Mouse (Mus musculus) fibroblast of lung, adult 2 months (primary cell): ENCODE data around the gene Cfap73.

Experiments
- DNase-seq: peaks from one replicate; pipeline ENCODE4 v3.0.0-alpha.2; 2011; ENCODE audit warnings: low read depth

Cfap73 gene

DNA sequence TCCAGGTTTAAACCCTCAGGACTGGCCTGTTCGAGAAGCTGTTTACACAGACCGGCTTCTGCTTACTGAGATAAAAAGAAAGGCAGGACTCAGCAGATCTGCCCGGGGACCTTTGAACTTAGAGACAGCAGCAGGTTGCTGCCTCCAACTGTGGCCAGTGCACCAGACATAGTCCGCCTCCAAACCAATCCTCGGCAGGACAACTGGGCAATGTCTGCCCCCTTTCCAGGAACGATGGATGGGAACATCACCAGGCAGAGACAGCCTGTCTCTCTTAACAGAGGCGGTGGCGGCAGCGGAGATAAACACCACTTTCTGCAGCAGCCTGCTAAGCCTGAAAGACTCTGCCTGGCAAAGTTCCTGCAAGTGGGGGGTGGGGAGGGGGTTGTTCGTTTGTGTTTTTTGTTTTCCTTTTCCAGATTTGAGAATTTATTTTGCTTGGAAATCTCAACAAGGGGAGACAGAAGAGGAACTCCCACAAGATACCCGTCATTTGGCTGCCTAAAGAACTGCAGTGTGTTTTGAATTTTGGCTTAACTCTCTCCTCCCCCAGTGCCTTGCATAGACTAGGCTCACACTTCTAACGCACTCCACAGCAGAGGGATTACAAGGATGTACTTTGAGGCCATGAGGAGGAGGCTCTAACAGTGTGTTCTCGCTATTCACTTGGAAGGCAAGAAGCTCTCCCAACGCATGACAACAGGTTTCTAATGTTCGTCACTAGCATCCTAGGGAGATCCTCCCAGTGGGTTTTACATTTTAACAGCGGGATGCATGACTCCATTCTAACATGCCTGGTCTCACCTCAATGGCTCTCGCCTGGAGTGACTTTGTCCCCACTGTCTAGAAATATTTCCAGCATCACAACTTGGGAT, 47.1 kb downstream of the Cfap73 start:
- DNase-seq: no peak

DNA sequence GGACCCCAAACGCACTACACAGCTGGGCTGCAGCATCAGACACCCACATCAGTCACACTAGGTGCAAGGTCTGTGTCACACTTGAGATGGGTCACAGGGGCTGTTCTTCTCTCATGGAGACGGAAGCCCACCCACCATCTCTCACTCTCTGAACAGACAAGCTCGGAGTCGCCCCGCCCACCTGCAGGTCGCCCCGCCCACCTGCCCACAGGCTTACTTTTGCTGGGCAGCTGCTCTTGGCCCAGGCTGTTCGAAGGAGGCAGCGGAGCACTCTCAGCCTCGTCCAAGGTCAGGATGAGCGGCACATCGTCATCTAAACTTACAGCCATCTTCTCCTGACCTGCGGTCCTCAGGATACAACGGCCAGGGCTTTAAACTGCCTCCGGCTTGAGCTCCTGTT, 49.1 kb downstream of the Cfap73 start:
- no peak for DNase-seq

DNA sequence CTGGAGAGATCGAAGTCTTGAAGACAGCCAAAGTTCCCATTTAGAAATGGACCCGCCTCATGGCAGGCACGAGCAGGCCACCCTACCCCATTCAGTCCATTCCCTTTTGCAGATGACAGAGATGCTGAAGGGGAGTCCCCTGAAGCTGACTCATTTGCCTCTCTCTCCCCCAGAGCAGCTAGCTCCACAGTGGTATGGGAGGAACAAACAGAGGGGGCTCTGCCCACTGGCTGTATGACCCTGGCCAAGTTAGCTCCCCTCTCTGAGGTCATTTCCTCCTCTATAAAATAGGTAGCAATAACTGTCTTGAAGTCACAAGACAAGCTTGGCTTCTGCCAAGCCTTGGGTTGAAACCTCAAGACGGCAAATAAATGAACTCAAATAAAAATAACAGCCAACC, 50.5 kb downstream of the Cfap73 start:
- DNase-seq: no peak

DNA sequence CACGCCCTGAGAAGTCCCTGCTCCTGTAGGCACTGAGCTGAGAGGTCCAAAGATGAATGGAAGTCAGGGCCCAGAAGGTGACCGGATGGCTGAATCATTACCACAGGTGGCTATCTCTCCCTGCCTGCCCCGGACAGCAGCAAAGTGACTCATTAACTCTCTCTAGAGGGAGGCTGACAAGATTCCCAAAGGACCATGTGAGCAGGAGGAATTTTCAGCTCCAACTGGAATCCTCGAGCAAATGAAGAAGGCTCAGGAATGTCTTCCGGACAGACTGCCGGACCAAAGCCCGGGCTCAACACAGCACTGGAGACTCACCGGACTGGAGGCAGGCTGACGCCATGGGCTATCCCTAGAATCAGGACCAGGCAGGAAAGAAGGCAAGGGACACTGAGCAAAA, 52.0 kb downstream of the Cfap73 start:
- no peak for DNase-seq

DNA sequence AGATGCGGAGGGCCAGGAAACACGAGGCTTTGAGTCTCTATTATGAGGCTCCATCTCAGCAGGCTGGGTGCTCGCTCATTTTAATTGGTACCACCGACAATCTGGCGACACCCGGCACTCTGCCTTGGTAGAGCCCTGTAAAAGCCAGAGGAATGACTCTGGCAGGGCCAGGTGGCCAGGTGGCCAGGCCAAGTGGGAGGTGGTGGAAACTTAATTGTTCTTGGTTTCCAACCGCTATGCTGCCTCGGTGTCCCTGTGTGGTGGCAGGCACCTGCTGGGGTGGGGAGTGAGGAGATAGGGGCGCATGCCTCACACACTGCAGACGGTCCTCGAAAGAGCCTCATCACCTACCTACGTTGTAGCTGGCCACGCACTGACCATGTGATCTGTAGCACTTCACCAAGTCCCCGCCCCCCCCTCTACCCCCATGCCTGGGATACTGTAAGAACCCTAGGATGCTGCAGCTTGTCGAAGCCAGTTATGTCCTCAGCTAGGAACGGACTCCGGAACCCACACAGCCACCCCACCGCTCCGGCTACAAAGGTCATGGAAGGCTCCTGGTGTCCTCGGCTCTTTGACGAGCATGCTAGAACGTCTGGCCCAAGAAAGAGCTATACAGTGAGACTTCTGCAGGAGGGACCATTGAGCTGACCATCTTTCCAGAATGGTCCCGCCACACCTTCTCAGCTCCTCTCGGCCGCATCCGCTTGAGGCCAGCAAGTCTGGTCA, 54.0 kb downstream of the Cfap73 start:
- DNase-seq: no peak

DNA sequence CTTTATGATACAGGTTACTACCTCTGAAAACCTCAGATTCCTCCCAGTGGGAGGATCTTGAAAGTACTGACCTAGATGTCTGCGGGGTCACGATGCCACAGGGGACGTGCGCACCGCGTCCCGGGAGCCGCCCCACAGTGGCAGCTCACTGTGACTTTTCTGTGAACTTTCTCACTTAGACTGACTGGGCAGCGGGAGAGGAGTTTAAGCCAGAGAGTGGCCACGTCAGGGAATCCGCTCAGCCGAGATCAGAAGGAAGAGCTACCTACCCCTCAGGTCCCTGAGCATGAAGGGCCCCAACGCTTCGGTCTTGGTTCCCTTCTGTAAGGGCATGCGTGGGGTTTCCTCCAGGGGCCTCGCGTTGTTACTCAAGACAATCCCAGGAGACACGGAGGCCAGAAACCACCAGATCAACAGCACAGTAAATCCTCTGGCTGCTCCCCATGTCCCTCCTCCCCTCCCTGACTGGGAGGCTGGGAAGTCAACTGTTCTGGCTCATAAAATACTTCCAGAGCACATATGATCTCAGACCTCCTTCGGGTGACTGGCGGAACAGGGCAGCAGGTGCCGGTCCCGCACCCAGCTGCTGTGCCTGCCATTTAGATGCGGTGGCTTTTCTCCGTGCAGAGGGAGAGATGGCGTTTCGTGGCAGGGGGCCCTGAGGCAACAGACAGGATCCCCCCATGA, 54.7 kb downstream of the Cfap73 start:
- no peak for DNase-seq

DNA sequence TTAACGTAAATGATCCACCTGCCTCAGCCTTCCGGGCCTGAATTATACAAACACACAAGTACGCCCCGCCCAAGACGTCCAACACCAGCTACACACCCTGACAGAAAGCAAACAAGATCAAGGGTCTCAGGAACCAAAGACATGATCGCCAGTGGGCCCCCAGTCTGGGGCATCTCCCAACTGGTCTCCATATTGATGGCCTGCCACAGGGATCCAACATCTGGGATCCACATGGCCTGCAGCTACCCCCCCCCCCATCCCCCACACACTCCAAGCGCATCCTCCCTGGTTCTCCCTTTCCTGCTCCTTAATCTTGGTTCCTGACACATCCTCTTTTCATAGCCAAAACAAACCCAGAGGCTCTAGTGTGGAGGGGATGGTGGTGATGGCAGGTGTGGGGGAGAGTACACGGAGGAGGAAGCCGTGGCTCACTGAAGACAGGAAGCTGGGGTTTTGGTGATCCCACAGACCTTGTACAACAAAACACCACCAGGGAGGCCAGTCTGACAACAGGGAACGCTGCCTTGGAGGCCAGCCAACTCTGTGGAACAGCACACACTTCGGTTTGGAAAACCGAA, 55.4 kb downstream of the Cfap73 start:
- DNase-seq: no peak
